Mouse (Mus musculus) olfactory bulb, adult 2 months (tissue): ENCODE results near the gene Praf2.

Experiments
- CTCF ChIP-seq: fragments of 200-500 bp; IDR thresholded peaks from 2 replicates; pipeline ENCODE4 v1.5.1; 2012; ENCODE audit warnings: low read depth, mild to moderate bottlenecking, low read length, moderate library complexity; ENCODE audit not compliant: insufficient read depth
- POLR2A ChIP-seq: fragments of 200-500 bp; IDR thresholded peaks from 2 replicates; pipeline ENCODE4 v1.6.1; 2012; ENCODE audit warnings: mild to moderate bottlenecking, low read depth, low read length, moderate library complexity; ENCODE audit not compliant: insufficient read depth

DNA sequence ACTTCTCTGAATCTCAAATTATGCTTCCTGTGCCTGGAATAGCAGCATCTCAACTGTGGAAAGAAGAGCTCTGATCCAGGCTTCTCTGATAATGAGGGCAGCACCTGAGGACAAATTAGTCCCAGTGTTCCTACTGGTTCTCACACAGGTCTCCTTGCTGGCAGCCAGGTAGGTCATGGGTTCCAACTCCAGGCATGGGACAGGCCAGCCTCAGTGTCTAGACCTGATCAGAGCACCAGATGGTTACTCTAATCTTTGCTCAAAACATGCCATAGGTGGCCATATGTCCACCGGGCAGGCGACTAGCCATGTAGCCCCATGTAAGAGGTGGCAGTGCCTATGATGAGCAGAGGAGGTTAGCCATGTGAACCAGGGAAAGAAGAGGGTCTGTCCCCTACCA, 39.9 kb upstream of the Praf2 start:
- no peak for TF ChIP-seq CTCF
- no peak for TF ChIP-seq POLR2A
